Mouse (Mus musculus) adrenal gland (tissue): ENCODE data around the gene Dscaml1.

Experiments used
- intact Hi-C: fragments of 180-260 bp; cut with DNase I; formaldehyde crosslinking; loops from one replicate; pipeline ENCODE4 v1.15.1; 2025

Gene Dscaml1

GRCm38 (mm10) chr9:45504977-45505376 is 78.5 kb downstream of the Dscaml1 start:
- intact Hi-C loops, result no loop called here

- intact Hi-C loops, result no loop called here
Observed at GRCm38 (mm10) chr9:45505487-45505939, 79.1 kb downstream of the Dscaml1 start.

GRCm38 (mm10) chr9:45507482-45507881 is 81.1 kb downstream of the Dscaml1 start:
- intact Hi-C loops, result no loop called here

- intact Hi-C loops, result no loop called here
Observed at GRCm38 (mm10) chr9:45510806-45511546, 84.5 kb downstream of the Dscaml1 start.

- intact Hi-C loops, result no loop called here
Observed at GRCm38 (mm10) chr9:45517993-45518705, 91.7 kb downstream of the Dscaml1 start.

- intact Hi-C loops, result no loop called here
Observed at GRCm38 (mm10) chr9:45519841-45520240, 93.4 kb downstream of the Dscaml1 start.

GRCm38 (mm10) chr9:45522866-45523265 is 96.4 kb downstream of the Dscaml1 start:
- intact Hi-C loops, result no loop called here

GRCm38 (mm10) chr9:45524505-45524904 is 98.1 kb downstream of the Dscaml1 start:
- intact Hi-C loops, result no loop called here

- intact Hi-C loops, result no loop called here
Observed at GRCm38 (mm10) chr9:45533253-45533652, 106.8 kb downstream of the Dscaml1 start.

GRCm38 (mm10) chr9:45534472-45534988 is 108.1 kb downstream of the Dscaml1 start:
- intact Hi-C loops, result no loop called here

GRCm38 (mm10) chr9:45537649-45538048 is 111.2 kb downstream of the Dscaml1 start:
- intact Hi-C loops, result no loop called here

- intact Hi-C loops, result no loop called here
Observed at GRCm38 (mm10) chr9:45539265-45540044, 113.0 kb downstream of the Dscaml1 start.

- intact Hi-C loops, result no loop called here
Observed at GRCm38 (mm10) chr9:45546024-45546638, 119.7 kb downstream of the Dscaml1 start.

GRCm38 (mm10) chr9:45546902-45547578 is 120.6 kb downstream of the Dscaml1 start:
- intact Hi-C loops, result no loop called here

- intact Hi-C loops, result no loop called here
Observed at GRCm38 (mm10) chr9:45549796-45550195, 123.4 kb downstream of the Dscaml1 start.

- intact Hi-C loops, result no loop called here
Observed at GRCm38 (mm10) chr9:45550210-45550609, 123.8 kb downstream of the Dscaml1 start.

GRCm38 (mm10) chr9:45550662-45551061 is 124.2 kb downstream of the Dscaml1 start:
- intact Hi-C loops, result no loop called here

- intact Hi-C loops, result no loop called here
Observed at GRCm38 (mm10) chr9:45555036-45555826, 128.8 kb downstream of the Dscaml1 start.

GRCm38 (mm10) chr9:45556882-45557281 is 130.5 kb downstream of the Dscaml1 start:
- intact Hi-C loops, result no loop called here

- intact Hi-C loops, result no loop called here
Observed at GRCm38 (mm10) chr9:45560987-45561386, 134.6 kb downstream of the Dscaml1 start.
